Mouse (Mus musculus) intestine, embryonic 16.5 days (tissue): ENCODE results near the gene Trim42. TPM values are rescaled to one million over a fixed set of nuclear protein-coding genes. Genes with fewer than 3 reads are reported as not detected.

Experiments used
- ATAC-seq: fragments of 200-750 bp; cut with Nextera tagmentation; 2 replicates; pipeline ENCODE4 v1.8.0; 2017; ENCODE audit warnings: moderate TSS enrichment, moderate library complexity
- H3K27ac ChIP-seq: fragments of 300-500 bp; sonication (generic); 2 replicates; pipeline ENCODE4 v1.5.1; 2014; ENCODE audit warnings: mild to moderate bottlenecking, low read length
- H3K27me3 ChIP-seq: fragments of 300-500 bp; sonication (generic); replicated peaks from 2 replicates; pipeline ENCODE4 v1.6.1; 2014; ENCODE audit warnings: low read length, control low read depth, mixed read lengths; ENCODE audit not compliant: control insufficient read depth, insufficient read depth
- H3K36me3 ChIP-seq: fragments of 300-500 bp; sonication (generic); 2 replicates; pipeline ENCODE4 v1.6.1; 2014; ENCODE audit warnings: low read length, control low read depth; ENCODE audit not compliant: control insufficient read depth, insufficient read depth
- H3K4me1 ChIP-seq: fragments of 300-500 bp; sonication (generic); 2 replicates; pipeline ENCODE4 v1.6.1; 2014; ENCODE audit warnings: low read length, control low read depth, mixed read lengths; ENCODE audit not compliant: control insufficient read depth, insufficient read depth
- H3K4me2 ChIP-seq: fragments of 300-500 bp; sonication (generic); 2 replicates; pipeline ENCODE4 v1.6.1; 2014; ENCODE audit warnings: low read depth, low read length, control low read depth
- H3K4me3 ChIP-seq: fragments of 300-500 bp; sonication (generic); 2 replicates; pipeline ENCODE4 v1.5.1; 2014; ENCODE audit warnings: mild to moderate bottlenecking, low read length
- H3K9ac ChIP-seq: fragments of 300-500 bp; sonication (generic); 2 replicates; pipeline ENCODE4 v1.6.1; 2014; ENCODE audit warnings: low read depth, low read length
- H3K9me3 ChIP-seq: fragments of 300-500 bp; sonication (generic); 2 replicates; pipeline ENCODE4 v1.6.1; 2016; ENCODE audit warnings: low read length, control low read depth; ENCODE audit not compliant: control insufficient read depth
- WGBS: fragments of 180-500 bp; shearing (Covaris S2); extraction: QIAGEN DNeasy Blood & Tissue Kit; methylation state at CpG from one replicate; pipeline ENCODE4 v1.1.7; 2014; 5-methylcytosine and 5-hydroxymethylcytosine counted together
- polyA plus RNA-seq: library from polyadenylated mRNA; unstranded; fragments of >200 nt; fragmentation: Nextera tagmentation; extraction: Ambion mirVana; gene quantifications from 2 replicates; pipeline ENCODE4 v1.2.1, GENCODE M21; 2015

The Trim42 gene
- polyA plus RNA-seq, 1 experiment from 2014 or later = not detected

- Histone ChIP-seq H3K9me3 (no peaks in the 10 kb centered on the region), H3K4me1 (peaks cover 7% of the 10 kb centered on the region; the same call in 1 of the 2 replicates), H3K4me2 (no peak overlapping the region), H3K27me3 (no peaks in the 10 kb centered on the region), H3K4me3 (no peak overlapping the region), H3K9ac (no peak overlapping the region), H3K36me3 (no peaks in the 10 kb centered on the region), H3K27ac (no peak overlapping the region)
- WGBS = 84% methylated on average over 7 of the region's 7 CpGs
- no peak for ATAC-seq
These were observed 58.1 kb downstream of the Trim42 start for GRCm38 (mm10) chr9:97311614-97312013.

DNA sequence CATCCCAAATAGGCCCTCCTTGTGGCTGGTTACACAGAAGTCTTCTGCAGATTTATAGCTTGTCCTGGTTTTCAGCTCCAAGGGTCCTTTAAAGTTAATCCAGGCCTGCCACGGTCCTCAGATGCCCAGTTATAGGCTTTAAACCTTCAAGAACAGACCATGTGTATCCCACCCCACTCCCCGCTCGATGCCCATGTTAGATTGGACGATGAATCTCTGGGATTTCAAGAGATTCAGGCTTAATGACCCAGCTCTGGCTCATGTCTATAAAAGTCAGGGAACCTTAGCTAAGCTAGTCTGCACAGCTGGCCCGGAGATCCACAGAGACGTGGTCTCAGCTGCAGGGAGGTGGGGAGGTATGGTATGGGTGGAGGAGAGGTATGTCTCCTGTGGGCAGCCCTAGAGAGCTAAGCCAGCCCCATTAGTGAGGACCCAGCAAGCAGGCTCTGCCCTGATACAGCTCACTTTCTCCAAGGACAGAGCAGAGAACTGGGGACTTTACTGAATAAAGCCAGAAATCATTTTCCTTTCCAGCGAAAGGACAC is 60.2 kb downstream of the Trim42 start:
- no peak overlapping the region for H3K4me2 ChIP-seq
- H3K27ac ChIP-seq = no peak overlapping the region
- no peaks in the 10 kb centered on the region for H3K36me3 ChIP-seq
- peaks cover 7% of the 10 kb centered on the region; the same call in 1 of the 2 replicates for H3K4me1 ChIP-seq
- H3K9ac ChIP-seq = no peak overlapping the region
- no peak overlapping the region for H3K4me3 ChIP-seq
- no peaks in the 10 kb centered on the region for H3K27me3 ChIP-seq
- WGBS = 82% methylated on average over 7 of the region's 7 CpGs
- H3K9me3 ChIP-seq = no peaks in the 10 kb centered on the region
- no peak for ATAC-seq

DNA sequence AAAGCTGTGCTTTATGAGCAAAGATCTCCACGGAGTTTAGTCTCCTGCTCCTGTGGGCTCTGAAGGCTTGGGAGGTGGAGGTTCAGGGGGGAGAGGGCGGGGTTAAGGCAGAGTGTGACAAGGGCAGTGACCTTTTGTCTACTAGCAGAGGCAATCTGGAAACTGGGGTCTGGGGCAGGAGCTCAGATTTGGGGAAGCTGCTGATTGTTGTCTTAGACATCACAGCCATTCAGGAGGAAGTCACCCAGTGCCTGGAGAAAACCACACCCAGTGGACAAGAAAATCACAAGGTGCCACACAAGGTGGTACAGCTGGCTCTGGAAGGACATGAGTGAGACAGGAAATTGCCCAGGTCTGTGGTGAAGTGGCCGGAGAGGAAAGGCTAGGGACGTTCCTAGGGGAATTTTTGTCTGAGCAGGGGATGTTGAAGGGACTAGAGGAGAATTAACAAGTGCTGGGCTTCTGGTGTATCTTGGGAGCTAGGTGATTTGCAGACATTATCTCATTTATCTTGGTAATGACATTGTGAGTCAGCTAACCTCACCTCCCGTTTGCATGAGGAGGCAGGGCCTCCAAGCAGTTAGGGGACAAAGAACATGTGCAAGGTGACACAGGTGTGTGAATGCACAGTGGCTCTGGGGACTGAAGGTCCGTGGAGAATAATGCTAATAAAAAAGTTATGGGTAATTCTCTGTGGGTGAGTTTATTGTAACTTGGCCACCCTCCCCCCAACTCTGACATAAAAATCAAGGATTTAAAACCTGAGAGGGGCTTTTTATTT is 61.9 kb downstream of the Trim42 start:
- H3K9ac ChIP-seq = no peak overlapping the region
- peaks cover 7% of the 10 kb centered on the region; the same call in 1 of the 2 replicates for H3K4me1 ChIP-seq
- H3K4me2 ChIP-seq = no peak overlapping the region
- no peaks in the 10 kb centered on the region for H3K36me3 ChIP-seq
- peak; percentile 95 for ATAC-seq
- peak overlapping the region; percentile 37; the same call in 1 of the 2 replicates for H3K27ac ChIP-seq
- no peaks in the 10 kb centered on the region for H3K27me3 ChIP-seq
- no peak overlapping the region for H3K4me3 ChIP-seq
- WGBS = 39% methylated on average over 6 of the region's 6 CpGs
- H3K9me3 ChIP-seq = no peaks in the 10 kb centered on the region
